In genomic region chr14:40015261-40015660, GRCm38 (mm10) we compare ENCODE assay signal across 24 mouse cellular contexts.
DNase-seq lines count a peak whose midpoint lies in the region; ATAC-seq and TF ChIP-seq lines count a peak whose summit lies in the region.
"Had no signal": no experiment of that assay in that cellular context is flagged by ENCODE, and none has a peak within 500 bp of the region (broad histone marks: within the 10 kb centered on the region; RNA-seq: fewer than 3 reads in every experiment).

No protein-coding gene starts in this region.

- H3K4me2 ChIP-seq in hindbrain, postnatal 0 days (ENCODE audit: low read depth, low read length) = no peak overlapping the region
- H3K4me2 ChIP-seq in midbrain, postnatal 0 days (ENCODE audit: low read depth, low read length, poor library complexity, severe bottlenecking) = no peak overlapping the region
- H3K4me2 ChIP-seq: hindbrain, embryonic 15.5 days; neural tube, embryonic 13.5 days had no signal

- no peaks in the 10 kb centered on the region for H3K36me3 ChIP-seq in hindbrain, postnatal 0 days (ENCODE audit: insufficient read depth, low read length)
- H3K36me3 ChIP-seq in hindbrain, embryonic 10.5 days = no peaks in the 10 kb centered on the region
- H3K36me3 ChIP-seq in midbrain, postnatal 0 days (ENCODE audit: insufficient read depth, low read length) = no peaks in the 10 kb centered on the region
- H3K36me3 ChIP-seq: embryonic facial prominence, embryonic 10.5 days; heart, embryonic 10.5 days; hindbrain, embryonic 15.5 days; limb, embryonic 10.5 days; neural tube, embryonic 13.5 days had no signal

- H3K9me3 ChIP-seq in hindbrain, postnatal 0 days (ENCODE audit: low read length) = no peaks in the 10 kb centered on the region
- no peaks in the 10 kb centered on the region for H3K9me3 ChIP-seq in hindbrain, embryonic 10.5 days
- H3K9me3 ChIP-seq in midbrain, postnatal 0 days (ENCODE audit: low read length) = no peaks in the 10 kb centered on the region
- H3K9me3 ChIP-seq: embryonic facial prominence, embryonic 10.5 days; heart, embryonic 10.5 days; hindbrain, embryonic 15.5 days; limb, embryonic 10.5 days; neural tube, embryonic 13.5 days had no signal

- H3K9ac ChIP-seq in hindbrain, postnatal 0 days (replicated peaks; ENCODE audit: low read length) = no peak overlapping the region
- H3K9ac ChIP-seq in midbrain, postnatal 0 days (replicated peaks; ENCODE audit: low read length, poor library complexity, severe bottlenecking) = no peak overlapping the region
- H3K9ac ChIP-seq: forebrain, postnatal 0 days; hindbrain, embryonic 15.5 days; liver, postnatal 0 days; neural tube, embryonic 13.5 days had no signal

- DNase-seq in cerebellum, adult 11 months = peak; percentile 1
- no peak for DNase-seq in cerebellum, adult 8-10 months
- DNase-seq in hindbrain, postnatal 0 days (ENCODE audit: low spot score) = peak; percentile 4
- no peak for DNase-seq in hindbrain, embryonic 10.5 days (ENCODE audit: low spot score)
- peak; percentile 64 to 68 for DNase-seq in cerebellum, postnatal 10 days
- peak; percentile 12 for DNase-seq in midbrain, postnatal 0 days (ENCODE audit: low spot score)
- no peak for DNase-seq in thymus, postnatal 14 days
- DNase-seq: adrenal gland, postnatal 14 days; forebrain, postnatal 0 days; gastrocnemius, adult 2 months; kidney, adult 18-20 months; layer of hippocampus, postnatal 36 days; liver, postnatal 0 days; lung, postnatal 10 days; right cerebral cortex, postnatal 25 days; thymus, postnatal 4 days had no signal

- WGBS in hindbrain, postnatal 0 days = 56% methylated on average over 1 of the region's 1 CpGs
- WGBS in hindbrain, embryonic 10.5 days = 82% methylated on average over 1 of the region's 1 CpGs
- 44% methylated on average over 1 of the region's 1 CpGs for WGBS in midbrain, postnatal 0 days

- H3K27me3 ChIP-seq in hindbrain, postnatal 0 days (ENCODE audit: insufficient read depth, low read length) = no peaks in the 10 kb centered on the region
- no peaks in the 10 kb centered on the region for H3K27me3 ChIP-seq in hindbrain, embryonic 10.5 days (ENCODE audit: insufficient read depth, poor library complexity, severe bottlenecking)
- H3K27me3 ChIP-seq in midbrain, postnatal 0 days (ENCODE audit: insufficient read depth, low read length) = no peaks in the 10 kb centered on the region
- H3K27me3 ChIP-seq: hindbrain, embryonic 15.5 days; neural tube, embryonic 13.5 days had no signal

- no peak overlapping the region for H3K27ac ChIP-seq in hindbrain, postnatal 0 days
- no peak overlapping the region for H3K27ac ChIP-seq in hindbrain, embryonic 10.5 days
- H3K27ac ChIP-seq in midbrain, postnatal 0 days (ENCODE audit: low read depth, low read length) = no peak overlapping the region
- H3K27ac ChIP-seq: embryonic facial prominence, embryonic 10.5 days; gastrocnemius, adult 2 months; heart, embryonic 10.5 days; hindbrain, embryonic 15.5 days; kidney, postnatal 0 days; limb, embryonic 10.5 days; neural tube, embryonic 13.5 days had no signal

- ATAC-seq in hindbrain, postnatal 0 days = no peak
- no peak for ATAC-seq in midbrain, postnatal 0 days (ENCODE audit: low FRiP score)
- ATAC-seq in inflammation-experienced regulatory T-cells, adult 6 months = no peak
- ATAC-seq: CD4-positive, CD25-positive, alpha-beta regulatory T cell, adult 4 months; forebrain, postnatal 0 days; liver, postnatal 0 days had no signal

- no peak overlapping the region for H3K4me3 ChIP-seq in hindbrain, postnatal 0 days (ENCODE audit: low read length)
- no peak overlapping the region for H3K4me3 ChIP-seq in hindbrain, embryonic 10.5 days
- no peak overlapping the region for H3K4me3 ChIP-seq in midbrain, postnatal 0 days (ENCODE audit: low read depth, low read length)
- H3K4me3 ChIP-seq: embryonic facial prominence, embryonic 10.5 days; gastrocnemius, adult 2 months; heart, embryonic 10.5 days; hindbrain, embryonic 15.5 days; limb, embryonic 10.5 days; neural tube, embryonic 13.5 days had no signal

- no peak for TF ChIP-seq CTCF in hindbrain, postnatal 0 days (IDR thresholded peaks at IDR 0.05; ENCODE audit: low read depth)
- TF ChIP-seq CTCF in midbrain, postnatal 0 days (IDR thresholded peaks at IDR 0.05) = no peak

- no peaks in the 10 kb centered on the region for H3K4me1 ChIP-seq in hindbrain, postnatal 0 days (ENCODE audit: insufficient read depth, low read length)
- H3K4me1 ChIP-seq in hindbrain, embryonic 10.5 days (replicated peaks) = peaks cover 4% of the 10 kb centered on the region; the same call in 1 of the 2 replicates
- no peaks in the 10 kb centered on the region for H3K4me1 ChIP-seq in midbrain, postnatal 0 days (ENCODE audit: insufficient read depth, low read length)
- H3K4me1 ChIP-seq: embryonic facial prominence, embryonic 10.5 days; heart, embryonic 10.5 days; hindbrain, embryonic 15.5 days; limb, embryonic 10.5 days had no signal

Comparison
In these comparisons a context has a peak if more than half of its experiments do, and no peak if none do; other contexts are left out.
1. DNase-seq: peak in cerebellum, adult 11 months (single experiment), hindbrain, postnatal 0 days (single experiment), cerebellum, postnatal 10 days (2 of 2) and midbrain, postnatal 0 days (single experiment); none in cerebellum, adult 8-10 months (single experiment), hindbrain, embryonic 10.5 days (single experiment) and thymus, postnatal 14 days (single experiment).